Mouse (Mus musculus): ENCODE measurements around the gene Cgas.

Cgas gene

GRCm38 (mm10) chr9:78457026-78457425 is 14.0 kb upstream of the Cgas start:
- no peak for DNase-seq (ENCODE audit: low spot score)

GRCm38 (mm10) chr9:78451382-78451781 is 8.3 kb upstream of the Cgas start:
- DNase-seq (ENCODE audit: low spot score) = no peak

- DNase-seq (ENCODE audit: low spot score) = no peak
Measured at GRCm38 (mm10) chr9:78450404-78450803, 7.4 kb upstream of the Cgas start.

DNA sequence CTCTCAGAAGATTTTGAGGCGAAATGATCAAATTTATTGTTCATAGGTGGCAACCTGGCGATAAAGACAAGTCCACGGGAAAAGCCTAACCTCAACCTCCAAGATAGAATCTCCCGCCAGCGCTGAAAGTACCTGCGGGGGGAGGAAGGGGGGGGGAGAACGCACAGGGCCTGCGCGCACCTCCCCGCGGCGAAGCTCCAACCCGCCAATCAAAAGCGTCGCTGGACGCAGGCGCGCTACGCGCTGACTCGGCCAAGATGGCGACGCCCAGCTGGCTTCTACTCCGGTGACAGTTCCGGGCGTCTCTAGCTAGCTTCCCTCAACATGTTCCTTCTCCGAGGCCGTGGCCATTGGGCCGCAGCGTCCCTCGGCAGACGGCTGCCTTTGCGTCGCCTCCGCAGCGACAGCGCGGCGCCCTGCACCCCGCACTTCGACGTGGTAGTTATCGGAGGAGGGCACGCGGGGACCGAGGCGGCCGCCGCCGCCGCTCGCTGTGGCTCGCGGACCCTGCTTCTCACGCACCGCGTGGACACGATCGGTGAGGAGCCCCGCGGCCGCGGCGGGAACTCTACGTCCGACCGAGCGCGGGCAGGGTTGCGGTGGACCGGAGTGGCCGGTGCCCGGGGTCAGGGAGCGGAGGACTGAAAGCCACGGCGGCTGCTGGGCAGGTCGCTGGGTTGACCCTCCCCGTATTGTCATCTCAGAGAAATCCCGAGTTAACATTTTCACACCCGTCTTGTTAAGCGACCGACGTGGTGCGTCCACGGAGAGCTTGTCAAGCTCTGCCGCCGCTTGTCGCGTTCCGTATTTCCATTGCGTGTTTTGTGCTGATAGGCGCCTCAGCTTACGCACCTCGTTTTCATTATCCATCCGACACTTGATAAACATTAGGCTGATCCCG is 5.2 kb upstream of the Cgas start, which contains the start of the genes Mto1 and Gm17324:
Gene Mto1 (plus strand): TSS at position 236 of the 901 bp plus-strand sequence.
Gene Gm17324 (minus strand): TSS at position 814 of the 901 bp plus-strand sequence.
- peak; percentile 95 for DNase-seq (ENCODE audit: low spot score)

DNA sequence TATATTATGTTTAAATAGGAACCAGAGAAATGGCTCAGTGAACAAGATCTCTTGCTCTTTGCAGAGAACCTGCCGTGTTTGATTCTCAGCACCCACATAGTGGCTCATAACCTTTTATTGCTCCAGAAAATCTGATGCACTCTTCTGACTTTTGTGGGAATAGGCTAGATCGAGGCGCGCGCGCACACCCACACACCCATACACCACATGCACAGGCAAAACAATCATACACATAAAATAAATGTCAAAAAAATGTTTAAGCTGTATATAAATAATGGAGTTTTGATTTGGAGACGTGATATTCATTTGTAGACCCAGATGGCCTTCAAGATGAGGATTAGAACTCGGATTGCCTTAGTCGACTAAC is 4.6 kb upstream of the Cgas start:
- no peak for DNase-seq (ENCODE audit: low spot score)

DNA sequence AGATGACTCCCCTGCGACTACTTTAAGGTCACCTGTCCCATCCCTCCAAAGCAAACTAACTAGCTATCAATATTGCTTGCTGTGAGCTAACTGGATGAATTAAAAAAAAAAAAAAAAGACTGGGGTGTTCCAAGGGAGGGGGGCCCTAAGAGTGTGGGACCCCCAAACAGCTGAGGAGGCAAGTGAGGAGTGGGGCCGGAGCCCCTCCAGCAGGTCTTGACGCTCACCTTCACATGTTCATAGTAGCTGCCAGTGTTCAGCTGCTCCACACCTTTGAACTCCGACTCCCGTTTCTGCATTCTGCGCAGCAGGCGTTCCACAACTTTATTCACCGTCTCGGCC is 829 bp downstream of the Cgas start:
- DNase-seq (ENCODE audit: low spot score) = no peak

DNA sequence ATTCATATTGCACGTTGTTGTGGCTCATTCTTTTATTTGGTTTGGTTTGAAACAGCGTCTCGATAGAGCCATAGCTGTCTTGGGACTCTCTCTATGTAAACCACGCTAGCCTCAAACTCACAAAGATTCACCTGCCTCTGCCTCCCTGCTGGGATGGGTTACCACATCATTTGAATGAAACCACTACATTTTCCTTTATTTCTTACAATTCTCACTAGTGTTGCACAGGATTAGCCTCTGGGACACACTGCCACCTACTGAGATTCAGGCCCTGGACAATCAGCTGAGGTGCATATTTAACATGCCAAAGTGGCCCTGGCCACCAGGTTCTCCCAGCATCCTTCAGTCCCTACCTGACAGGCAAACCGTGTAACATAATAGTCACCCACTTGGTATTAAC is 3.6 kb downstream of the Cgas start:
- DNase-seq (ENCODE audit: low spot score) = no peak

DNA sequence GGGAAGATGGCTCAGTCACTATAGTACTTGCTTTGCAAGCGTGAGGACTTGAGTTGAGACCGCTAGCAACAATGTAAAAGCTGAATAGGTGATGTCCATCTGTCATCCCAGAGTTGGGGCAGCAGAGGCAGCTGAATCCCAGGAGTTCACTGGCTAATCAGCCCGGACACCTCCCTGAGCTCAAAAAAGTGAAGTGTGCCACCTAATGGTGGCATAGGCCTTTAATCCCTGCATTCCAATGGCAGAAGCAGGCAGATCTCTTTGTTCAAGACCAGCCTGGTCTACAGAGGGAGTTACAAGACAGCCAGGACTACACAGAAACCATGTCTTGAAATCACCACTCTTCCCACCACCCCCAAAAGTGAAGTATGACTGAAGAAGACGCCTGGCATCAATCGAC is 10.6 kb downstream of the Cgas start:
- DNase-seq (ENCODE audit: low spot score) = no peak

GRCm38 (mm10) chr9:78430486-78430885 is 12.6 kb downstream of the Cgas start:
- no peak for DNase-seq (ENCODE audit: low spot score)

GRCm38 (mm10) chr9:78429551-78429950 is 13.5 kb downstream of the Cgas start:
- no peak for DNase-seq (ENCODE audit: low spot score)

DNA sequence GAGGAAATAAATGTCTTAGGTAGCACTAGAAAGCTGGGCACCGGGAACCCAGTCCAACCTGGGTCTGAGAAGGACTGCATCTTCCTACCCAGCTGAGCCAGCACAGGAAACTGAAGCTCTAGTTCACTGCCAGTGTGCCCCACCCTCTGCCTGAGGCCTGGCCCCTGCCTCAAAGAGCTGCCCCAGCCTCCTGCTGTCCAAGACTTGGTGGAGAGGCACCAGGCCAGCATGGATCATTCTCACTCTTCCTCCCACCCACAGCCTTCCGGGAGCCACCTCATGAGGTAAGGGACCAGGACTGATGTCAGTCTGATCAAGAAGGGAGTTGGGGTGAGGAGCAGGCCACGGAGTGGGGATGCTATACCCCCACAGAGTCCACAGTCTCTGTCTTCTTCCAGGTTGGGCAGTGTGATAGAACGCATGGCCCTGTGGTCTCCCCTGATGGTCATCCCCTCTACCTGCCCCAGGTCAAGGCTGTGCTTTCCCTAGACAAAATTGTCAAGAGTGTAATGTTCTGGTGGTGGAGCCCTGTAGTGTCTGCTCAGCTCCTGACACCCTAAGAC is 14.1 kb downstream of the Cgas start:
- DNase-seq (ENCODE audit: low spot score) = no peak

DNA sequence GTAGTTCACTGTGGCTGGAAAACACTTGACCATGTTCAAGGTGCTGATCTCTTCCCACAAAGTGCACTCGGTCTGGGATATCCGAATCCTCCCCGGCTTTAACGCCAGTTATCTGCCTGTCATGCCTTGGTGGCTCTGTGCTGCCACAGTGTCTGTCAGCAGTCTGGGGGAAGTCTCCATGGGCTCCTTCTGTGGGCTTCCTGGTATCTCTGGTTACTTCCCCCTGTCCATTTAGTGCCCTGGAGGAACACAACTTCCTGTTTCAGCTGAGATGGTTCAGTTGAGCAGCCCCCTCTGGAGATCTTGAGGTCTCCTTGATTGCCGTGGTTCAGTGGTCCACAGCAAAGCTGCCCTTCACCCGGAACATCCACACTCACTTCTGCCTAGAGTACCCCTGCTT is 14.9 kb downstream of the Cgas start:
- no peak for DNase-seq (ENCODE audit: low spot score)

- no peak for DNase-seq (ENCODE audit: low spot score)
Measured at GRCm38 (mm10) chr9:78427362-78427781, 15.7 kb downstream of the Cgas start.

DNA sequence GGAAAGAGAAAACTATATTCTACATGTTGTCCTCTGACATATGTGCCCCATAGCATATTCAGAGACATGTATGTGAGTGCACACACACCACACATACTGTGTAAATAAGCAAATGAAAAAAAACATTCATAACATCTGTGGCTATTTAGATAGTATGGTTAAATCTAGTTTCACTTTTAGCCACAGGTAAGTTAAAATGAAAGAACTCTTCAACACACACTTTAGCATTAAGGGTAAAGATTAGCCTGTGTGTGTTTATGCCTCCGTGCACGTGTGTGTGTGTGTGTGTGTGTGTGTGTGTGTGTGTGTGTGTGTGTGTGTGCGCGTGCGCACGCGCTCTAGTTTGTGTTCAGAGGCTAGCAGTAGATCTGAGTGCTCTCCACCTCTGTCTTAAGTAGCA is 41.4 kb downstream of the Cgas start:
- DNase-seq (ENCODE audit: low spot score) = no peak

GRCm38 (mm10) chr9:78400570-78400969 is 42.5 kb downstream of the Cgas start:
- DNase-seq (ENCODE audit: low spot score) = no peak

DNA sequence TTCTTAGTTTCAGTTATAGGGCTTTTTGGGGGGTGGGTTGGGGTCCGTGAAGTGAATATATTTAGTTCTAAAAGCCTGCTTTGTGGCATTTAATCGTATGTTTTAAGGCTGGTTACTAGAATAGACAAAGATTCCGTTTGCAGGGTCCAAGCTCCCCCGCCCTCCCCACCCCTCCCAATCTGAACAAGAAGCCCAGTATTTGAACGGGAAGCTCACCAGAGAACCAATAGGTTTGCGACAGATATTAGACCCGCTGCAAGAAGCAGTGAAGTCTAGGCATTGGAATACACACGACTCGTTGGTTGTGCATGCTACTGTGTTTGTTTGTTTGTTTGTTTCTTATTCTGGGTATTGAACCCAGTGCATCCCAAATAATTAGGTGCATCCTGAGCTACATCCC is 46.5 kb downstream of the Cgas start:
- DNase-seq (ENCODE audit: low spot score) = no peak

DNA sequence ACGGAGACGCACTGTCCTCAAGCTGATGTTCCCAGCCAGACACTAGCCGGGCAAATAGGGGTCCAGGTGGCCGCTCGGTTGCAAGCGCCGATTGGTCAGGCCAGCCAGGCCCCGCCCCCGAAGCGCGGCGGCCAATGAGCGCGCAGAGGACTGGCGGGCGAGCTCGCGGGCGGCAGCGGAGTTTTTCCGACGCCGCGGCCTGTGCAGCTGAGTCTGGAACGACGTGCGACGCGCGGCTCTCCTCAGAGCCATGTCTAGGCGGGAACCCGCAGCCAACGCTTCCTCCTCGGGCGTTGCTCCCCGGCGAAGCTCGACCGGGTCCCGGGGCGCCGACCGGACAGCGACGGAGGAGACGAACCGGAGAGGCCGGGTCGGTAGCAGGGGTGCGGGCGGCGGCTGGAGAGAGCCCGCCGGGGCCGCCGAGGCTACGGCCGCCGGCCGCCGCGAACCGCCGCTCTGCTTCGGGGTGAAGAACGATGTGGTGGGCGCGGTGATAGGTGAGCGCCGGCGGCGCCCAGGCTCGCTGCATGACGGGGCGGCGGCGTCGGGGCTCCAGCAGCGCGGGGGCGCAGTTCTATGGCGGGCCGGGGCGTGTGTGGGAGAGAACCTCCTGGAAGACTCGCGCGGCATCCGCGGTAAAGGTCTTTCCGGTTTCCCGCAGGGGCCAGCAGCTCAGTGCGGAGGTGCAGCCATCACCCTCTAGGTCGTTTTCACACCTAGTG is 47.2 kb downstream of the Cgas start, which contains the start of gene Ddx43:
Gene Ddx43 (plus strand): TSS at position 148 of the 722 bp plus-strand sequence.
- DNase-seq (ENCODE audit: low spot score) = peak; percentile 82

- no peak for DNase-seq (ENCODE audit: low spot score)
Measured at GRCm38 (mm10) chr9:78395244-78395629, 47.8 kb downstream of the Cgas start.

DNA sequence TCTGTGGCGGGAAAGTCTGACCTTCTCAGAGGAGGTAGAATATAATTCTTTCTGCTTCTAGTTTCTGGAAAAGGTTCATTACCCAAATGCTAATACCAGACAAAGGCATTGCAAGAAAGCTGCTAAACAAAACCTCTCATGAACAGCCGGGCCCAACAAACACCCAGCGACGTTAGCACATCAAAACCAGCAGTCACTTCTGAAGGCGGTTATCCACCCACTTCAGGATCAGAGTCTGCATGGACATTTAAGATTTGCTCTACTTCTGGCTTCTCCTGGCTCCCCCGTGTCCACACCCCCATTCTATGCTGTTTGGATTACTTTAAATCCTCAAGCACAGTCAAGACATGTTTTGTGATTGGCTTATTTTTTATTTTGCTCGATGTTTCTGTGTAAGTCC is 48.4 kb downstream of the Cgas start:
- DNase-seq (ENCODE audit: low spot score) = no peak

DNA sequence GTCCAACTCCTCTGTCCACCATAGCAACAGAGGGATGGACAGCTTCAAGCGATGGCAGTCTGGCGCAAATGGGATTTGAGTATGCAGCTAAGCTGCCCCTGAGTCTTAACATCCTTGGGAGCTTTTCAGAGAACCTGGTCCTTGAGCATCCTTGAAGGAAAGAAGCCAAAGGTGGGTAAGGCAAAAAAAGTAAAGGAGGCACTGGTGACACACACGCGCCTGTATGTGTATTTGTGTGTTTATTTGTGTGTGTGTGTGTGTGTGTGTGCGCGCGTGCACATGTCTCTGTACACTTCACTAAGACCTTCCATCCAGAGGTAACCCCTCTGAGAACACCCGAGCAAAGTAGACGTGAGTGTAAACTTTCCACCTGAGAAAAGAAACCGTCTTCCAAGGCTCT is 49.3 kb downstream of the Cgas start:
- no peak for DNase-seq (ENCODE audit: low spot score)

- no peak for DNase-seq (ENCODE audit: low spot score)
Measured at GRCm38 (mm10) chr9:78389981-78390380, 53.1 kb downstream of the Cgas start.

- no peak for DNase-seq (ENCODE audit: low spot score)
Measured at GRCm38 (mm10) chr9:78386947-78387346, 56.1 kb downstream of the Cgas start.

DNA sequence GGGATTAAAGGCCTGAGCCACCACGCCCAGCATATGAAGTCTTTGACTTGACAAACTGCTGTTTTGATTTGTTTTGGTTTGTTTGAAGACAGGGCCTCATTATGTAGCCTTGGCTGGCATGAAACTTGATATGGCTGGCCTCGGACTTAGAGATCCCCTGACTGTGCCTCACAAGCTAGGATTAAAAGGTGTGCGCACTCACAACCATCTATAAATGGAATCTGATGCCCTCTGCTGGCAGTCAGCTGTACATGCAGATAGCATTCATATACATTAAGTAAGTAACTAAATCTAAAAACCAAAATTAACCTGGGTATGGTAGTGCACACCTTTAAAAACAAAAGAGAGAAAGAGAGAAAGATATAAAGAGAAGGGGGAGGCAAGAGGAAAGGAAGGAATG is 57.1 kb downstream of the Cgas start:
- DNase-seq (ENCODE audit: low spot score) = peak; percentile 48
